Mouse (Mus musculus): Measurements from ENCODE around the gene Capzb. TPM values are rescaled to one million over a fixed set of nuclear protein-coding genes. Genes with fewer than 3 reads are reported as not detected.

The Capzb gene
- polyA plus RNA-seq, 1 experiment = 238 TPM

GRCm38 (mm10) chr4:139219656-139220055 lies 27.0 kb downstream of the Capzb start:
- H3K27me3 ChIP-seq (replicated peaks) = no peaks in the 10 kb centered on the region
- H3K9me3 ChIP-seq = no peaks in the 10 kb centered on the region
- H3K36me3 ChIP-seq (replicated peaks; ENCODE audit: low read length) = peaks cover 76% of the 10 kb centered on the region
- H3K4me1 ChIP-seq = peaks cover 100% of the 10 kb centered on the region
- no peak overlapping the region for H3K4me3 ChIP-seq (replicated peaks)
- TF ChIP-seq FLI1 (IDR thresholded peaks at IDR 0.05; ENCODE audit: low read length) (no peak), GATA1 (IDR thresholded peaks at IDR 0.05; ENCODE audit: borderline replicate concordance, low read length) (no peak)

GRCm38 (mm10) chr4:139220978-139221377 lies 28.3 kb downstream of the Capzb start:
- Histone ChIP-seq H3K4me3 (replicated peaks) (no peak overlapping the region), H3K4me1 (peaks cover 98% of the 10 kb centered on the region), H3K9me3 (no peaks in the 10 kb centered on the region), H3K27me3 (replicated peaks) (no peaks in the 10 kb centered on the region), H3K36me3 (replicated peaks; ENCODE audit: low read length) (peaks cover 74% of the 10 kb centered on the region)
- TF ChIP-seq GATA1 (IDR thresholded peaks at IDR 0.05; ENCODE audit: borderline replicate concordance, low read length) (no peak), FLI1 (IDR thresholded peaks at IDR 0.05; ENCODE audit: low read length) (no peak)

- TF ChIP-seq GATA1 (IDR thresholded peaks at IDR 0.05; ENCODE audit: borderline replicate concordance, low read length) = no peak
- peak; percentile 52; the same call in 1 of the 2 replicates for TF ChIP-seq FLI1 (IDR thresholded peaks at IDR 0.05; ENCODE audit: low read length)
- H3K27me3 ChIP-seq (replicated peaks) = no peaks in the 10 kb centered on the region
- peaks cover 74% of the 10 kb centered on the region for H3K36me3 ChIP-seq (replicated peaks; ENCODE audit: low read length)
- peak overlapping the region; percentile 79 for H3K4me3 ChIP-seq (replicated peaks)
- no peaks in the 10 kb centered on the region for H3K9me3 ChIP-seq
- peaks cover 98% of the 10 kb centered on the region for H3K4me1 ChIP-seq
These were observed 29.1 kb downstream of the Capzb start for GRCm38 (mm10) chr4:139221837-139222236.

GRCm38 (mm10) chr4:139225115-139225514 lies 32.4 kb downstream of the Capzb start:
- Histone ChIP-seq H3K9me3 (no peaks in the 10 kb centered on the region), H3K4me3 (replicated peaks) (no peak overlapping the region), H3K36me3 (replicated peaks; ENCODE audit: low read length) (peaks cover 75% of the 10 kb centered on the region), H3K4me1 (peaks cover 98% of the 10 kb centered on the region), H3K27me3 (replicated peaks) (no peaks in the 10 kb centered on the region)
- no peak for TF ChIP-seq GATA1 (IDR thresholded peaks at IDR 0.05; ENCODE audit: borderline replicate concordance, low read length)
- no peak for TF ChIP-seq FLI1 (IDR thresholded peaks at IDR 0.05; ENCODE audit: low read length)

- no peaks in the 10 kb centered on the region for H3K27me3 ChIP-seq (replicated peaks)
- TF ChIP-seq GATA1 (IDR thresholded peaks at IDR 0.05; ENCODE audit: borderline replicate concordance, low read length) = no peak
- no peak for TF ChIP-seq FLI1 (IDR thresholded peaks at IDR 0.05; ENCODE audit: low read length)
- H3K36me3 ChIP-seq (replicated peaks; ENCODE audit: low read length) = peaks cover 75% of the 10 kb centered on the region
- H3K4me3 ChIP-seq (replicated peaks) = no peak overlapping the region
- peaks cover 98% of the 10 kb centered on the region for H3K4me1 ChIP-seq
- no peaks in the 10 kb centered on the region for H3K9me3 ChIP-seq
These were observed 33.2 kb downstream of the Capzb start for GRCm38 (mm10) chr4:139225944-139226343.

GRCm38 (mm10) chr4:139226504-139227216 lies 34.0 kb downstream of the Capzb start:
- no peaks in the 10 kb centered on the region for H3K9me3 ChIP-seq
- peaks cover 98% of the 10 kb centered on the region for H3K4me1 ChIP-seq
- no peaks in the 10 kb centered on the region for H3K27me3 ChIP-seq (replicated peaks)
- TF ChIP-seq GATA1 (IDR thresholded peaks at IDR 0.05; ENCODE audit: borderline replicate concordance, low read length) (no peak), FLI1 (IDR thresholded peaks at IDR 0.05; ENCODE audit: low read length) (no peak)
- H3K4me3 ChIP-seq (replicated peaks) = peak overlapping the region; percentile 9
- peaks cover 82% of the 10 kb centered on the region for H3K36me3 ChIP-seq (replicated peaks; ENCODE audit: low read length)

GRCm38 (mm10) chr4:139227923-139228322 lies 35.2 kb downstream of the Capzb start:
- H3K4me3 ChIP-seq (replicated peaks) = peak overlapping the region; percentile 15
- TF ChIP-seq FLI1 (IDR thresholded peaks at IDR 0.05; ENCODE audit: low read length) = no peak
- no peaks in the 10 kb centered on the region for H3K27me3 ChIP-seq (replicated peaks)
- peaks cover 95% of the 10 kb centered on the region for H3K36me3 ChIP-seq (replicated peaks; ENCODE audit: low read length)
- no peaks in the 10 kb centered on the region for H3K9me3 ChIP-seq
- peaks cover 98% of the 10 kb centered on the region for H3K4me1 ChIP-seq

- Histone ChIP-seq H3K36me3 (replicated peaks; ENCODE audit: low read length) (peaks cover 96% of the 10 kb centered on the region), H3K4me1 (peaks cover 98% of the 10 kb centered on the region), H3K4me3 (replicated peaks) (no peak overlapping the region), H3K27me3 (replicated peaks) (no peaks in the 10 kb centered on the region), H3K9me3 (no peaks in the 10 kb centered on the region)
- no peak for TF ChIP-seq FLI1 (IDR thresholded peaks at IDR 0.05; ENCODE audit: low read length)
- no peak for TF ChIP-seq GATA1 (IDR thresholded peaks at IDR 0.05; ENCODE audit: borderline replicate concordance, low read length)
These were observed 36.6 kb downstream of the Capzb start for GRCm38 (mm10) chr4:139229271-139229670.

- peaks cover 100% of the 10 kb centered on the region for H3K4me1 ChIP-seq
- H3K27me3 ChIP-seq (replicated peaks) = no peaks in the 10 kb centered on the region
- H3K36me3 ChIP-seq (replicated peaks; ENCODE audit: low read length) = peaks cover 97% of the 10 kb centered on the region
These were observed 37.8 kb downstream of the Capzb start for GRCm38 (mm10) chr4:139230376-139231120.

GRCm38 (mm10) chr4:139231163-139231562 lies 38.5 kb downstream of the Capzb start:
- H3K9me3 ChIP-seq = no peaks in the 10 kb centered on the region
- H3K4me1 ChIP-seq = peaks cover 100% of the 10 kb centered on the region
- H3K36me3 ChIP-seq (replicated peaks; ENCODE audit: low read length) = peaks cover 97% of the 10 kb centered on the region
- H3K4me3 ChIP-seq (replicated peaks) = peak overlapping the region; percentile 76
- H3K27me3 ChIP-seq (replicated peaks) = no peaks in the 10 kb centered on the region
- TF ChIP-seq FLI1 (IDR thresholded peaks at IDR 0.05; ENCODE audit: low read length) = no peak
- TF ChIP-seq GATA1 (IDR thresholded peaks at IDR 0.05; ENCODE audit: borderline replicate concordance, low read length) = no peak

More at GRCm38 (mm10) chr4:139230376-139231120, 37.8 kb downstream of the Capzb start:
- Histone ChIP-seq H3K9me3 (no peaks in the 10 kb centered on the region), H3K4me3 (replicated peaks) (peak overlapping the region; percentile 52)
- TF ChIP-seq GATA1 (IDR thresholded peaks at IDR 0.05; ENCODE audit: borderline replicate concordance, low read length) (no peak), FLI1 (IDR thresholded peaks at IDR 0.05; ENCODE audit: low read length) (no peak)
